Mouse (Mus musculus): ENCODE data around the gene Aurkaip1. TPM values are rescaled to one million over a fixed set of nuclear protein-coding genes. Genes with fewer than 3 reads are reported as not detected.
A peak's percentile ranks its signal among the peaks of the same experiment; 100 is the strongest.

Gene Aurkaip1
- polyA plus RNA-seq, 1 experiment from 2014 or later = 170 TPM

DNA sequence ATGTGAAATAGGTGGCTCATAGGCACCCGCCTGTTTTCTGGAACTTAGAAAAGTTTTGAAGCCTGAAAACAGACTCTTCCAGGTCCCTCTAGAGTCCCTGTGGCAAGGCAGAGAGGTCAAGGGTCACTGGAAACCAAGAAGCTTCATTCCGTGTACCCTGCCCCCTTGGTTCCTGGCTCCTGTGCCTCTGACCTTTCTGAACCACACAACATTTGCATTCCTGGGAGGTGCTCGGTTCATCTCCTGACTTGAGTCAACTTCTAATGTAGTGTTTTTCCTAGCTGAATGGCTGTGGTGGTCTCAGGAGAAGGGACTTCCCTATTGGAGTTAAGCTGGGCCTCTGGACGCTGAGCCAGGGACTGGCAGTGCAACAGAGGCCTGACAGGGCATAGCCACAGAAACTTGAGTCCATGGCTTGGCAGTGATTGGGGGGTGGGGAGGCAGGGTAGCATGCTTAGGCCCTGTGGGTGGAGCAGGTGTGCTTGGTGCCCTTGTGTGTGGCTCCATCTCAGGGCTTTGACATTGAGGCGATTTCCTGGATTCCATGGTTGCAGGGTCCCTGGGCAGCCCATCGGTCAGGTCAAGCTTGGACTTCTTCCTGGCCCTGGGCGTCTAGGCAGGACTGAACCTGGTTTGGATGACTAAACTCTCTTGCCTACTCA, 17.5 kb downstream of the Aurkaip1 start:
- Histone ChIP-seq H3K4me1 (peaks cover 28% of the 10 kb centered on the region), H3K27me3 (ENCODE audit: insufficient read depth, poor library complexity, severe bottlenecking) (no peaks in the 10 kb centered on the region), H3K36me3 (peaks cover 8% of the 10 kb centered on the region), H3K4me3 (peak overlapping the region; percentile 83), H3K9me3 (no peaks in the 10 kb centered on the region), H3K27ac (no peak overlapping the region)
- 67% methylated on average over 7 of the region's 7 CpGs for WGBS
- DNase-seq (ENCODE audit: low spot score) = no peak

DNA sequence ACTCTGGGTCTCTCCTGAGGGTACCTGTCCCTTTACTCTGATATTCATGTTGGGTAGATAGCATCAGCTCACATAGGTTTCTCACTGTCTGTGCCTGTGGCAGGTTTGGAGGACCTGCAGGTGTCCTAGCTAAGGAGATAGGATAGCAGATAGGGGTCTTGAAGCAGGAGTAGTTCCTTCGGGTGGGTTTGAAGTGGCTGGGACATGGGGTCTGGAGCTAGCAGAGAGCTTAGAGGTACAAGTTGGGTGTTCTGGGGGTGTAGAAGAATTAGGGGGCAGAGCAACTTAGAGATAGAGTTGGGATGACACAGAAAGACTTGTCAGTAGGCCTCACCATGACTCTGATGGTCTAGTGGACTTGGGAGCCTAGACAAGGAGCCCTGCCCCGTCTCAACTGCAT, 18.3 kb downstream of the Aurkaip1 start:
- Histone ChIP-seq H3K36me3 (peaks cover 10% of the 10 kb centered on the region; the same call in 1 of the 2 replicates), H3K27ac (no peak overlapping the region), H3K4me1 (peaks cover 28% of the 10 kb centered on the region), H3K4me3 (no peak overlapping the region), H3K27me3 (ENCODE audit: insufficient read depth, poor library complexity, severe bottlenecking) (no peaks in the 10 kb centered on the region), H3K9me3 (no peaks in the 10 kb centered on the region)
- WGBS = 89% methylated on average over 2 of the region's 2 CpGs
- no peak for DNase-seq (ENCODE audit: low spot score)

DNA sequence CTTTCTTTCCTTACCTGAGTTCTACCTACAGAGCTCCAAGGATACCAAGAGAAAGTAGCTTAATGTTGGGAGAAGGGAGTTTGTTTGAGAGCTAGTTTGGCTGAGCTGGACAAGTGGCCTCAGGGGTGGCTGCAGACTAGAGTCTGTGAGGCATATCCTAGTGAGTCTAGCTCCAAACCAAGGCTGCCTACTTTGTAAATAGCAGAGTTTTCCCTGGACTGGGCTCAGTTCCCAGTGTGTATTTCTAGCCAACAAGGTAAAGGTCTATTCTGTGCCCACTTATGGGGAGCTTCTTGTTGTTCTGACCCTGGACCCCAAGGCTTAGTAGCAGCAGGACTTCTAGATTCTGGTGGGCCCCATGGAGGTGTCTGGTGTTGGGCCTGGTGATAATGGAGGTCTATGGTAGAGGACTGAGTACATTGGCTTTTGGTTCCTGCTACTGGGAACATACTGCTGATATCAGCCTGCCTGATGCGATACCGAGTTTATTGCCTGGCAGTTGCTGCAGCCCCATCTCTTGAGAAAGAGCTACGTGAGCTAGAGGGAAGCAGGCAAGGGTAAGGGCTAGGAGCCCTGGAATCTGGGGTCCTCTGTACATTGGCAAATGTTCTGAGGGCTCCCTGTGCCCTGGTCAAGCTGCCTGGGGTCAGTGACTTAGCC, 18.9 kb downstream of the Aurkaip1 start:
- no peak overlapping the region for H3K4me3 ChIP-seq

DNA sequence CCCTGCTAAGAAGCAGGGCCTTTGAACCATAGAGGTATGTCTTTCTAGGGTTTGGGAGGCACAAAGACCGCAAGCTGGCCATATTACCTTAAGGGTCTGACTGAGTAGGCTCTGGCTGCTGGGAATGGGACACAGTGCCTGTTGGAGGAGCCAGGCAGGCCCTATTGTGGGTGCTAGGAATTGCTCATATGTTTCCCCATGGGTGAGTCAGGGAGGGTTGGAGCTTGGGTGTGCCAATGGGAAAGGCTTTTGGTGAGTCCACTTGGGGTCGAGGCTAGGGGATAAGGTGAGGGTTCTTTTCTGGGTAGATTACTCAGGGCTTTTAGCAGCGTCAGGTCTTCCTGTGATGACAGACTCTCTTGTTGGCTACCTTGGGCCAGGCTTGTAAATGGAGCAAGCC, 20.3 kb downstream of the Aurkaip1 start:
- 81% methylated on average over 3 of the region's 3 CpGs for whole genome bisulfite sequencing
- Histone ChIP-seq H3K27me3 (ENCODE audit: insufficient read depth, poor library complexity, severe bottlenecking) (no peaks in the 10 kb centered on the region), H3K4me3 (no peak overlapping the region), H3K9me3 (no peaks in the 10 kb centered on the region), H3K36me3 (peaks cover 30% of the 10 kb centered on the region), H3K27ac (no peak overlapping the region), H3K4me1 (peaks cover 27% of the 10 kb centered on the region)
- DNase-seq (ENCODE audit: low spot score) = no peak

More for the DNA sequence above, 18.9 kb downstream of the Aurkaip1 start:
- no peak for DNase-seq (ENCODE audit: low spot score)
- 94% methylated on average over 3 of the region's 3 CpGs for WGBS
- Histone ChIP-seq H3K27ac (no peak overlapping the region), H3K4me1 (peaks cover 28% of the 10 kb centered on the region), H3K27me3 (ENCODE audit: insufficient read depth, poor library complexity, severe bottlenecking) (no peaks in the 10 kb centered on the region), H3K9me3 (no peaks in the 10 kb centered on the region), H3K36me3 (peaks cover 15% of the 10 kb centered on the region)

GRCm38 (mm10) chr4:155851951-155852411, 20.9 kb downstream of the Aurkaip1 start:
- 87% methylated on average over 2 of the region's 2 CpGs for WGBS
- Histone ChIP-seq H3K27me3 (ENCODE audit: insufficient read depth, poor library complexity, severe bottlenecking) (no peaks in the 10 kb centered on the region), H3K27ac (no peak overlapping the region), H3K4me1 (peaks cover 21% of the 10 kb centered on the region), H3K4me3 (no peak overlapping the region), H3K9me3 (no peaks in the 10 kb centered on the region), H3K36me3 (peaks cover 36% of the 10 kb centered on the region)
- no peak for DNase-seq (ENCODE audit: low spot score)

DNA sequence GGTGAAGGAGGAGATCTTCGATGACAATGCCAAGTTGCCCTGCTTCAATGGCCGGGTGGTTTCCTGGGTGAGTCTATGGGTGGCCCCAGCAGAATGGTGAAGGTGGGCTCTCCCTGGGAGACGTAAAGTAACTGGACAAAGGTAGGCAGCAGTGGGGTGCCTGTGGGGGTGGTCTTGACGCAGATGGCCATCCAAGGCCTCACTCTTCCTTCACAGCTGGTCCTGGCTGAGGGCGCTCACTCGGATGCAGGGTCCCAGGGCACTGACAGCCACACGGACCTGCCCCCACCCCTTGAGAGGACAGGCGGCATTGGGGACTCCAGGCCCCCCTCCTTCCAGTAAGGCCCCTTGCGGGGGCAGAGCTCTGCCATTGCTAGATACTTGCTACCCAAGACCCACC, 22.3 kb downstream of the Aurkaip1 start:
- no peak for DNase-seq (ENCODE audit: low spot score)
- H3K27ac ChIP-seq = no peak overlapping the region
- peaks cover 12% of the 10 kb centered on the region for H3K4me1 ChIP-seq
- no peak overlapping the region for H3K4me3 ChIP-seq
- peaks cover 50% of the 10 kb centered on the region for H3K36me3 ChIP-seq
- 88% methylated on average over 9 of the region's 9 CpGs for WGBS
- no peaks in the 10 kb centered on the region for H3K27me3 ChIP-seq (ENCODE audit: insufficient read depth, poor library complexity, severe bottlenecking)
- H3K9me3 ChIP-seq = no peaks in the 10 kb centered on the region

DNA sequence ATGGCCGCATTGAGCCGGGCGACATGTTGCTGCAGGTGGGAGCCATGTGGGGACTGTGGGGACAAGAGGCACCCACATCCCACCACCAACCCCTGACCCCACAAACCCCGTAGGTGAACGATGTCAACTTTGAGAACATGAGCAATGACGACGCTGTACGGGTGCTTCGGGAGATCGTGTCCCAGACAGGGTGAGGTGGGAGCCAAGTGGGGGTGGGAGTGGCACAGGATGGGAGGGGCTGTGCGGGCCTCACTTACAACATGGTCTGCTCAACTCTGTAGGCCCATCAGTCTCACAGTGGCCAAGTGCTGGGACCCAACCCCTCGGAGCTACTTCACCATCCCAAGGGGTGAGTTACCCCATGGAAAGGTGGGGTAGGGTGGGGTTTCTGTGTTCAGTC, 23.9 kb downstream of the Aurkaip1 start:
- Histone ChIP-seq H3K27ac (no peak overlapping the region), H3K4me1 (0 out of 2 replicates have a peak, but pooled peaks cover 5% of the 10 kb centered on the region), H3K4me3 (no peak overlapping the region), H3K9me3 (no peaks in the 10 kb centered on the region), H3K36me3 (peaks cover 55% of the 10 kb centered on the region), H3K27me3 (ENCODE audit: insufficient read depth, poor library complexity, severe bottlenecking) (no peaks in the 10 kb centered on the region)
- 96% methylated on average over 12 of the region's 12 CpGs for WGBS
- no peak for DNase-seq (ENCODE audit: low spot score)

DNA sequence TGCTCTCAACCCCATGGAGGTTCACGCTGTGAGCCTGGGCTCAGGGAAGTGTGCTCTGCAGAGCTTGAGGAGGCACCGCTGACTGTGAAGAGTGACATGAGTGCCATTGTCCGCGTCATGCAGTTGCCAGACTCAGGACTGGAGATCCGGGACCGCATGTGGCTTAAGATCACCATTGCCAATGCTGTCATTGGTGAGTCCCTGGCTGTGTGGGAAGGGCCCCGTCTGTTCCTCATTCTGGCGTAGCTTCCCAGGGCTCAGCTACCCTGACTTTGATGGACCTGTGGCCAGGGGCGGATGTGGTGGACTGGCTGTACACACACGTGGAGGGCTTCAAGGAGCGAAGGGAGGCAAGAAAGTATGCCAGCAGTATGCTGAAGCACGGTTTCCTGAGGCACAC, 25.0 kb downstream of the Aurkaip1 start:
- Histone ChIP-seq H3K27ac (no peak overlapping the region), H3K9me3 (no peaks in the 10 kb centered on the region), H3K4me1 (0 out of 2 replicates have a peak, but pooled peaks cover 5% of the 10 kb centered on the region), H3K27me3 (ENCODE audit: insufficient read depth, poor library complexity, severe bottlenecking) (no peaks in the 10 kb centered on the region), H3K36me3 (peaks cover 58% of the 10 kb centered on the region), H3K4me3 (no peak overlapping the region)
- DNase-seq (ENCODE audit: low spot score) = no peak
- 89% methylated on average over 12 of the region's 12 CpGs for WGBS

- peaks cover 58% of the 10 kb centered on the region for H3K36me3 ChIP-seq
- 83% methylated on average over 3 of the region's 3 CpGs for WGBS
- no peak for DNase-seq (ENCODE audit: low spot score)
- no peaks in the 10 kb centered on the region for H3K9me3 ChIP-seq
- H3K4me1 ChIP-seq = 0 out of 2 replicates have a peak, but pooled peaks cover 5% of the 10 kb centered on the region
- no peak overlapping the region for H3K27ac ChIP-seq
- no peaks in the 10 kb centered on the region for H3K27me3 ChIP-seq (ENCODE audit: insufficient read depth, poor library complexity, severe bottlenecking)
- no peak overlapping the region for H3K4me3 ChIP-seq
These were observed 25.8 kb downstream of the Aurkaip1 start for GRCm38 (mm10) chr4:155856881-155857280.

GRCm38 (mm10) chr4:155859318-155859717, 28.2 kb downstream of the Aurkaip1 start:
- H3K4me1 ChIP-seq = 0 out of 2 replicates have a peak, but pooled peaks cover 2% of the 10 kb centered on the region
- peaks cover 49% of the 10 kb centered on the region for H3K36me3 ChIP-seq
- H3K27ac ChIP-seq = no peak overlapping the region
- peak; percentile 94 for DNase-seq (ENCODE audit: low spot score)
- H3K27me3 ChIP-seq (ENCODE audit: insufficient read depth, poor library complexity, severe bottlenecking) = no peaks in the 10 kb centered on the region
- no peaks in the 10 kb centered on the region for H3K9me3 ChIP-seq
- WGBS = 14% methylated on average over 13 of the region's 13 CpGs
- no peak overlapping the region for H3K4me3 ChIP-seq

DNA sequence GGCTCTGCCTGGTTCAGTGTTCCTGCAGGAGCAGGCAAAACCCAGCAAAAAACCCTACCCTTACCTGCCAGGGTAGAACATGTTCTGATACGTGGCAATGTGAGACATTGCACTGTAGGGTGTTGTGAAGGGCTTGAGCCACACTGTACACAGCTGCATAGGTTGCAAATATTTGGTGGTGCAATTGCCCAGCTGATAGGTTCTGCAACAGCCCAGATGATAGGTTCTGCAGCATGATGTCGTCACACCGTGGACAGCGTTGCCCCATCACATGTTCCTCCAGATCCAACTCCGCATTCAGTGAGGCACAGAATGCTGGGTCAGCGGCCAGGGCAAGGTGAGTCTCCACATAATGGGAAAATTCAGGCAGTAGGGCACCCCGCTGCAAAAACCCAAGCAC, 30.7 kb downstream of the Aurkaip1 start:
- Histone ChIP-seq H3K4me1 (0 out of 2 replicates have a peak, but pooled peaks cover 2% of the 10 kb centered on the region), H3K27me3 (ENCODE audit: insufficient read depth, poor library complexity, severe bottlenecking) (no peaks in the 10 kb centered on the region), H3K4me3 (no peak overlapping the region), H3K9me3 (no peaks in the 10 kb centered on the region), H3K27ac (no peak overlapping the region), H3K36me3 (peaks cover 41% of the 10 kb centered on the region)
- WGBS = 87% methylated on average over 7 of the region's 7 CpGs
- no peak for DNase-seq (ENCODE audit: low spot score)

DNA sequence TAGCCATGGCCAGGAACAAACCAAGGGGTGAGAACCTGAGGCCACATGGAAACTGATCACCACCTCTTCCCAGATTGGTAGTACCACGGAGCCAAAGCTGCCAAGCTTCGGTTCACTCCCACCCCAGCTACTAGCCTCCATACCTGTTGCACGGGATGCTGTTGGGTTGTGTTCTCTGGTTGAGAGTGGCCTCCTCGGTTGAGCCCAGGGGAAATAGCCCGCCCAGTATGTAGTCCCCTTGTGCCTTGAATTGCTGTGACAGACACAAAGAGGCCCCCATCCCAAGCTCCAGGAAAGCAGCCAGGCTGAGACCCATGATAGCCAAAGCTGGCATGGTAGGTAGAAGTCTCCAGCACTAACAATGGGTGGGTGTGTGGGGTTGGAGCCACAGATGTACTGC, 31.9 kb downstream of the Aurkaip1 start, which contains the start of gene Tas1r3:
Gene Tas1r3 (minus strand): TSS at position 362 of the 400 bp plus-strand sequence.
- Histone ChIP-seq H3K4me1 (0 out of 2 replicates have a peak, but pooled peaks cover 2% of the 10 kb centered on the region), H3K36me3 (peaks cover 33% of the 10 kb centered on the region)

GRCm38 (mm10) chr4:155868614-155869298, 37.7 kb downstream of the Aurkaip1 start:
- Histone ChIP-seq H3K27ac (peak overlapping the region; percentile 50), H3K9me3 (no peaks in the 10 kb centered on the region), H3K27me3 (ENCODE audit: insufficient read depth, poor library complexity, severe bottlenecking) (no peaks in the 10 kb centered on the region), H3K36me3 (peaks cover 48% of the 10 kb centered on the region), H3K4me3 (peak overlapping the region; percentile 77), H3K4me1 (peaks cover 12% of the 10 kb centered on the region)
- 9% methylated on average over 22 of the region's 22 CpGs for WGBS
- DNase-seq (ENCODE audit: low spot score) = no peak

More for the DNA sequence above, 31.9 kb downstream of the Aurkaip1 start, which contains the start of gene Tas1r3:
- Histone ChIP-seq H3K27me3 (ENCODE audit: insufficient read depth, poor library complexity, severe bottlenecking) (no peaks in the 10 kb centered on the region), H3K4me3 (no peak within 1 kb of the TSS), H3K27ac (no peak within 1 kb of the TSS), H3K9me3 (no peaks in the 10 kb centered on the region)
- 70% methylated on average over 5 of the region's 5 CpGs for WGBS
- no peak for DNase-seq (ENCODE audit: low spot score)
